Mouse (Mus musculus): Measurements from ENCODE around the gene Mars2.

Mars2 gene

GRCm38 (mm10) chr1:55236890-55237642 lies at the start of gene Mars2:
Gene Mars2, plus strand, starts transcription at chr1:55237177.
- DNase-seq (ENCODE audit: low spot score) = peak; percentile 94

DNA sequence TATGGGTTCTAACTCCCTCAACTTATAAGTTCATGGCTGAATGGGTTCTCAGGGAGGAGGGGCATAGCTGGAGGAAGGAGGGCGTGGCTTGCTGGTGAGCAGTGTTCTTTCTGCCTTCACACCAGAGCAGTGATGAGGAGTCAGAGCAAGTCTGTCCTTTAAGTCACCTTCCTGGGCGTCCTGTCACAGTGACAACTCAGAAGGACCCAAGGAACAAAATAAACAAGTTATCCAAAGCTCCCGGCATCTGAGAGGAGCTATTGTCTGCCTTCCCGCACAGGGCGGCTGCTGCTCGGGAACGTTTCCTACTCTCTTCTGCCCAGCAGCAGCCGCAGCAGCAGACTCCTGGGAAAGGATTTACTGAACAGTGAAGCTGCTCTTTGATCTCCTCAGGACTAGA lies 45.0 kb upstream of the Mars2 start:
- DNase-seq (ENCODE audit: low spot score) = no peak

GRCm38 (mm10) chr1:55192824-55193223 lies 44.2 kb upstream of the Mars2 start:
- DNase-seq (ENCODE audit: low spot score) = peak; percentile 19

DNA sequence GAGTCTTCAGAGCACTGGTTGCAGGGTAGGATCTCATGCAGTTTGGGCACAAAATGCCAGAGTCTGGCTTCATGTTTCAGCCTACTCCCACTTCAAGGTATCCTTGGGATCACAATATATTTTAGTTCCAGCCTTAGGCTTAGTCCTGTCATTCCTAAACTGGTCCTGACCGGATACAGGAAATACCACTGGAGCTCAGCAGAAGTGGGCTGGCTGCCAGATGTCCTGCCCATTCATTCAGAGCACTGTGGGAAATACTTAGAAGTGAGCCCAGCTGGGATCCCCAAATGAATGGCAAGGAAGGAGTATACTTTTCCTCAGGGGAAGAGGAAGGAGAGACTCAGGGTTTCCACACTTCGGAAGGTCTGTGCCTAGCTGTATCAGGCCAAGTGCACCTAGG lies 43.7 kb upstream of the Mars2 start:
- DNase-seq (ENCODE audit: low spot score) = peak; percentile 20

GRCm38 (mm10) chr1:55194064-55194915 lies 42.7 kb upstream of the Mars2 start:
- no peak for DNase-seq (ENCODE audit: low spot score)

- DNase-seq (ENCODE audit: low spot score) = no peak
These were observed 42.0 kb upstream of the Mars2 start for GRCm38 (mm10) chr1:55195021-55195420.

GRCm38 (mm10) chr1:55196327-55197003 lies 40.5 kb upstream of the Mars2 start:
- DNase-seq (ENCODE audit: low spot score) = no peak

GRCm38 (mm10) chr1:55198719-55199118 lies 38.3 kb upstream of the Mars2 start:
- DNase-seq (ENCODE audit: low spot score) = no peak

- peak; percentile 33 for DNase-seq (ENCODE audit: low spot score)
These were observed 34.9 kb upstream of the Mars2 start for GRCm38 (mm10) chr1:55201850-55202752.

GRCm38 (mm10) chr1:55205808-55206327 lies 31.1 kb upstream of the Mars2 start:
- no peak for DNase-seq (ENCODE audit: low spot score)

GRCm38 (mm10) chr1:55207561-55207960 lies 29.4 kb upstream of the Mars2 start:
- no peak for DNase-seq (ENCODE audit: low spot score)

GRCm38 (mm10) chr1:55208500-55209140 lies 28.4 kb upstream of the Mars2 start:
- no peak for DNase-seq (ENCODE audit: low spot score)

- DNase-seq (ENCODE audit: low spot score) = no peak
These were observed 26.6 kb upstream of the Mars2 start for GRCm38 (mm10) chr1:55210202-55210965.

DNA sequence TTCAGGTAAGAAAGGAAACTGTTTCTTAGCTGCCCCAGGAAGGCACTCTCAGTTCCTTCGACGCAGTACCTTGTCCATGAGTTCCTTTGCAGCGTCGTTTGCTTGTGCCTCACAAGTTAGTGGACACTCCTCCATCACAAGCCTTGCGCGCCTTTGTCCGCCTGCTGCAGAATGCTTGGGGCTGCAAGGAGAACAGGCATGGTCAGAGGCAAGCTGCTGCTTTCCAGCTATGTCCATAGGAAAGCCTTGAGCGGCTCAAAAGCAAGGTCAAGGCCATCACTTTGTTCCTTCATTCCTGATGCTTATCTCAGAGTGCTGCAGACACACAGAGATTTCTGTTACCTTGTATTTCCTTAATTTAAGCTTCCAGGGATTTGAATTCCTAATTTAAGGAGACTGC lies 25.9 kb upstream of the Mars2 start:
- no peak for DNase-seq (ENCODE audit: low spot score)

GRCm38 (mm10) chr1:55212771-55213170 lies 24.2 kb upstream of the Mars2 start:
- no peak for DNase-seq (ENCODE audit: low spot score)

DNA sequence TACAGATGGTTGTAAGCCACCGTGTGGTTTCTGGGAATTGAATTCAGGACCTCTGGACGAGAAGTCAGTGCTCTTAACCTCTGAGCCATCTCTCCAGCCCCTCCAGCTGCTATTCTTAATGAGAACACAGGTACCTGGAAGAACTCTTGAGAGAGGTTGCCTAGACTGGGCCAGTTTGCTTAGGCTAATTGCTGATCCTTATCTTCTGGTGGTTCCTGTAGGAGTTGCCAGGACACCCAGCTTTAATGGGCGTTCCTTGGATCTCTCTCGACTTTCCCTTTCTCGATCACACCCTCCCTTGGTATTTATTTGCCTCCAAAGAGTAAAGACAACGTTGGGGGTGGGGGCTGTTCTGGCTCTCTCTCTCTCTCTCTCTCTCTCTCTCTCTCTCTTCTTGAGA lies 23.5 kb upstream of the Mars2 start:
- no peak for DNase-seq (ENCODE audit: low spot score)

DNA sequence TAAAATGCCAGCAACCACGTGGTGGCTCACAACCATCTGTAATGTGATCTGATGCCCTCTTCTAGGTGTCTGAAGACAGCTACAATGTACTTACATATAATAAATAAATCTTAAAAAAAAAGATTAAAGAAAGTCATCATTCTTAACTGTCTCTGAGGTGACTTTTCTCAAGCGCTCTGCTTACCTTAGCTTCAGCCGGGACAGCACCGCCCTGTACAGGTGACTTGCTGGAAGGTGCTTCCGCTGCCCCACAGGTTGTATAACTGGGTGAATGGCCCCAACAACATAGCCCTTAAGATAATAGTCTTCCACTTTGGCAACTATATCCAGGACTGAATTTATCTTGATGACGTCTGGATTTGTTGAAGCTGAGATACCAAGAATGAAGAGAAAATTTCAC lies 23.0 kb upstream of the Mars2 start:
- DNase-seq (ENCODE audit: low spot score) = no peak

GRCm38 (mm10) chr1:55215185-55215813 lies 21.7 kb upstream of the Mars2 start:
- DNase-seq (ENCODE audit: low spot score) = no peak

- DNase-seq (ENCODE audit: low spot score) = no peak
These were observed 19.8 kb upstream of the Mars2 start for GRCm38 (mm10) chr1:55217191-55217590.

- DNase-seq (ENCODE audit: low spot score) = no peak
These were observed 15.6 kb upstream of the Mars2 start for GRCm38 (mm10) chr1:55221352-55221751.
